Comparison of ENCODE assay signal across 19 mouse cellular contexts in the genomic region with DNA sequence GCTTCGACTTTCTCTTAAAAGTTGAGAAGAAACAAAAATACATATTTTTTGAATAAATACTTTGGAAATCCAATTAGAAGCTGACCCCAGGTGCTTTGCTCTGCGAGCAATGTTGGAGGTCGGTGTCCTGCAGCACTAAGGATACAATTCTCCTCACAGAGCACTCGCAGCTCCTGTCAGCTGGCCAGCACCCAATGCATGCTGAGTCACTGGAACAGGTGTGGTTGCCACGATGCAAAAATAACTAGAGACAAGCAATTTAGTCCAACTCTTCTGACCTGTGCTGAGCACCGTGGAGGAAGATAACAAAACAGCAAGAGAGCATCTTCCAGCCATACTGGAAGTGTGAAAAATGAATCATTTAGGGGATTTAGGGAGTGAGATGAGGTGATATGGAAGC.
DNase-seq lines count a peak whose midpoint lies in the region; ATAC-seq lines count a peak whose summit lies in the region.
"Had no signal": no experiment of that assay in that cellular context is flagged by ENCODE, and none has a peak within 500 bp of the region (broad histone marks: within the 10 kb centered on the region; RNA-seq: fewer than 3 reads in every experiment).

No protein-coding gene starts in this region.

- DNase-seq in heart, adult 18-20 months, result peak; percentile 5
- peak; percentile 87 to 90 for DNase-seq in cerebellum, postnatal 10 days
- DNase-seq in gastrocnemius, postnatal 25 days, result peak; percentile 27
- no peak for DNase-seq in liver
- DNase-seq in adrenal gland, adult 8-10 months, result no peak
- DNase-seq: adrenal gland, adult 2 months; heart, postnatal 14 days; midbrain, embryonic 14.5 days; thymus, postnatal 14 days had no signal

- 72% methylated on average over 6 of the region's 6 CpGs for WGBS in heart, embryonic 11.5 days (ENCODE audit: insufficient replicate concordance)
- WGBS in kidney, embryonic 14.5 days, result 78% methylated on average over 6 of the region's 6 CpGs

- H3K4me1 ChIP-seq in heart, embryonic 11.5 days (ENCODE audit: control insufficient read depth, insufficient read depth, low read length), result no peaks in the 10 kb centered on the region
- no peaks in the 10 kb centered on the region for H3K4me1 ChIP-seq in kidney, embryonic 14.5 days (ENCODE audit: control insufficient read depth, insufficient read depth, low read length)
- H3K4me1 ChIP-seq: forebrain, embryonic 10.5 days; hindbrain, embryonic 13.5 days; limb, embryonic 13.5 days; liver, embryonic 15.5 days had no signal

- H3K36me3 ChIP-seq in heart, embryonic 11.5 days (ENCODE audit: control insufficient read depth, insufficient read depth, low read length), result no peaks in the 10 kb centered on the region
- no peaks in the 10 kb centered on the region for H3K36me3 ChIP-seq in kidney, embryonic 14.5 days (ENCODE audit: control insufficient read depth, insufficient read depth, low read length)
- H3K36me3 ChIP-seq: forebrain, embryonic 10.5 days; hindbrain, embryonic 13.5 days; limb, embryonic 13.5 days; liver, embryonic 15.5 days had no signal

- H3K27ac ChIP-seq in heart, embryonic 11.5 days (ENCODE audit: low read depth, low read length), result no peak overlapping the region
- H3K27ac ChIP-seq in kidney, embryonic 14.5 days (ENCODE audit: low read depth, low read length), result no peak overlapping the region
- H3K27ac ChIP-seq: forebrain, embryonic 10.5 days; hindbrain, embryonic 13.5 days; limb, embryonic 13.5 days; liver, embryonic 15.5 days had no signal

- H3K9me3 ChIP-seq in heart, embryonic 11.5 days (replicated peaks; ENCODE audit: control insufficient read depth, low read length), result no peaks in the 10 kb centered on the region
- H3K9me3 ChIP-seq in kidney, embryonic 14.5 days (ENCODE audit: control insufficient read depth, low read length), result no peaks in the 10 kb centered on the region
- H3K9me3 ChIP-seq: forebrain, embryonic 10.5 days; hindbrain, embryonic 13.5 days; limb, embryonic 13.5 days; liver, embryonic 15.5 days had no signal

- H3K9ac ChIP-seq in heart, embryonic 11.5 days (ENCODE audit: low read depth, low read length), result no peak overlapping the region
- no peak overlapping the region for H3K9ac ChIP-seq in kidney, embryonic 14.5 days (ENCODE audit: low read depth, low read length)
- H3K9ac ChIP-seq: hindbrain, embryonic 13.5 days; limb, embryonic 13.5 days; liver, embryonic 15.5 days had no signal

- H3K27me3 ChIP-seq in heart, embryonic 11.5 days (ENCODE audit: control insufficient read depth, insufficient read depth, low read length), result no peaks in the 10 kb centered on the region
- H3K27me3 ChIP-seq in kidney, embryonic 14.5 days (ENCODE audit: control insufficient read depth, insufficient read depth, low read length), result no peaks in the 10 kb centered on the region
- H3K27me3 ChIP-seq: CH12.LX; hindbrain, embryonic 13.5 days; limb, embryonic 13.5 days; liver, embryonic 15.5 days had no signal

- ATAC-seq in heart, embryonic 11.5 days (replicated peaks; ENCODE audit: insufficient number of reproducible peaks, low FRiP score, low TSS enrichment), result no peak
- peak; percentile 89 for ATAC-seq in cerebellum, adult (ENCODE audit: insufficient number of reproducible peaks, low FRiP score, low TSS enrichment)
- no peak for ATAC-seq in kidney, embryonic 14.5 days (ENCODE audit: low FRiP score, low TSS enrichment)
- ATAC-seq: intestine, embryonic 16.5 days; lung, postnatal 0 days had no signal

- H3K4me2 ChIP-seq in heart, embryonic 11.5 days, result no peak overlapping the region
- no peak overlapping the region for H3K4me2 ChIP-seq in kidney, embryonic 14.5 days (replicated peaks; ENCODE audit: low read depth, low read length)
- H3K4me2 ChIP-seq: hindbrain, embryonic 13.5 days; limb, embryonic 13.5 days; liver, embryonic 15.5 days had no signal

- no peak overlapping the region for H3K4me3 ChIP-seq in heart, embryonic 11.5 days (ENCODE audit: low read depth, low read length)
- no peak overlapping the region for H3K4me3 ChIP-seq in kidney, embryonic 14.5 days (ENCODE audit: low read length)
- H3K4me3 ChIP-seq: forebrain, embryonic 10.5 days; hindbrain, embryonic 13.5 days; limb, embryonic 13.5 days; liver, embryonic 15.5 days had no signal

Comparison
In these comparisons a context has a peak if more than half of its experiments do, and no peak if none do; other contexts are left out.
1. DNase-seq: peak in heart, adult 18-20 months (2 of 2), cerebellum, postnatal 10 days (2 of 2) and gastrocnemius, postnatal 25 days (single experiment); none in liver (single experiment) and adrenal gland, adult 8-10 months (single experiment).